ENCODE assay signal across 9 mouse cellular contexts in the genomic region with DNA sequence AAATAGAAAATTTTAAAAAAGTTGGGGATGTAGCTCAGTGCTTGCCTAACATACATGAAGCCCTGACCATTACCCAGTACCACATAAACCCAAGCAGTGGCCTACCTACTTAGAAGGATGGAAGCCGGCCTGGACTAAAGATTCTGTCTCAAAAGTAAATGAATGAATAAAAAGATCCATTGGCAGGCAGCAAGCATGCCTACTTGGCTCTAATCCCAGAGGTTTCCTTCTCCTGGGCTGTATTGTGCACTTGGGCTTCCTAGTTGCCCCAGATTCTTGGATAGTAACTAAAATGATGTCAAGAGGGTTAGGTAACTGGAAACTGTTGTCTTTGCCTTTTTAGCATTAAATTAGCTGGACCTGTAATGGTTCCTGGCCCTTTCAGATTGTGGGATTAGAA. TPM values are rescaled to one million over a fixed set of nuclear protein-coding genes. Genes with fewer than 3 reads are reported as not detected.
DNase-seq lines count a peak whose midpoint lies in the region; ATAC-seq and TF ChIP-seq lines count a peak whose summit lies in the region.
"Had no signal": no experiment of that assay in that cellular context is flagged by ENCODE, and none has a peak within 500 bp of the region (broad histone marks: within the 10 kb centered on the region; RNA-seq: fewer than 3 reads in every experiment).

No protein-coding gene starts in this region.

- 17% methylated on average over 1 of the region's 1 CpGs for WGBS in intestine, embryonic 15.5 days
- 0% methylated on average over 1 of the region's 1 CpGs for WGBS in midbrain, embryonic 15.5 days

- H3K4me3 ChIP-seq in left cerebral cortex, adult 2 months, result peak overlapping the region; percentile 77
- peak overlapping the region; percentile 89 for H3K4me3 ChIP-seq in brown adipose tissue, adult 24 weeks (ENCODE audit: insufficient read depth, low read depth, low read length)
- peak overlapping the region; percentile 90 for H3K4me3 ChIP-seq in intestine, embryonic 15.5 days (replicated peaks)
- H3K4me3 ChIP-seq in midbrain, embryonic 15.5 days, result peak overlapping the region; percentile 74

- peak overlapping the region; percentile 87 for H3K4me2 ChIP-seq in intestine, embryonic 15.5 days (replicated peaks)
- peak overlapping the region; percentile 87 for H3K4me2 ChIP-seq in midbrain, embryonic 15.5 days

- peak overlapping the region; percentile 85; the same call in 1 of the 2 replicates for H3K9ac ChIP-seq in intestine, embryonic 15.5 days
- H3K9ac ChIP-seq in midbrain, embryonic 15.5 days, result peak overlapping the region; percentile 71

- no peaks in the 10 kb centered on the region for H3K27me3 ChIP-seq in intestine, embryonic 15.5 days (replicated peaks)
- no peaks in the 10 kb centered on the region for H3K27me3 ChIP-seq in midbrain, embryonic 15.5 days (replicated peaks)

- intact Hi-C loops in left cerebral cortex, adult 2 months (cut with DNase I), result loop anchor here (2.0 kb wide), 1 partner anchor 145 kb away; the partner anchor contains the start of gene Kansl3
- intact Hi-C loops in left cerebral cortex, postnatal 4 days (cut with DNase I), result no loop called here

- no peaks in the 10 kb centered on the region for H3K9me3 ChIP-seq in intestine, embryonic 15.5 days
- no peaks in the 10 kb centered on the region for H3K9me3 ChIP-seq in midbrain, embryonic 15.5 days

- 0 out of 2 replicates have a peak, but pooled peaks cover 3% of the 10 kb centered on the region for H3K36me3 ChIP-seq in intestine, embryonic 15.5 days
- no peaks in the 10 kb centered on the region for H3K36me3 ChIP-seq in midbrain, embryonic 15.5 days (replicated peaks)

- 0 out of 2 replicates have a peak, but pooled peaks cover 9% of the 10 kb centered on the region for H3K4me1 ChIP-seq in brown adipose tissue, adult 24 weeks (ENCODE audit: control insufficient read depth, insufficient read depth, insufficient read length, low read length)
- H3K4me1 ChIP-seq in intestine, embryonic 15.5 days (replicated peaks), result peaks cover 17% of the 10 kb centered on the region
- H3K4me1 ChIP-seq in midbrain, embryonic 15.5 days, result peaks cover 45% of the 10 kb centered on the region

- H3K27ac ChIP-seq in left cerebral cortex, adult 2 months, result no peak overlapping the region
- H3K27ac ChIP-seq in brown adipose tissue, adult 24 weeks (replicated peaks; ENCODE audit: low read depth, low read length), result no peak overlapping the region
- H3K27ac ChIP-seq in intestine, embryonic 15.5 days, result no peak overlapping the region
- H3K27ac ChIP-seq in midbrain, embryonic 15.5 days, result peak overlapping the region; percentile 96; the same call in 1 of the 2 replicates

- no peak for TF ChIP-seq CTCF in left cerebral cortex, adult 2 months (IDR thresholded peaks at IDR 0.05)

- no peak for ATAC-seq in intestine, embryonic 15.5 days
- no peak for ATAC-seq in midbrain, embryonic 15.5 days (replicated peaks)

- DNase-seq in left cerebral cortex, adult 2 months (ENCODE audit: extremely low spot score in 1 of 2, low spot score in 2 of 2), result no peak
- no peak for DNase-seq in left cerebral cortex, postnatal 4 days
- DNase-seq in cerebellum, adult 11-12 months, result no peak
- no peak for DNase-seq in spleen, postnatal 4 days (ENCODE audit: low spot score in 2 of 2)
- no peak for DNase-seq in thymus, postnatal 0 days (ENCODE audit: low spot score)

RNA-seq across cellular contexts. Expression of gene Cnnm3, which starts 1.6 kb away (rescaled TPM):
- total RNA-seq in left cerebral cortex, adult 2 months (2021), result 10 to 100 TPM; 29.8 to 34.9 TPM
- total RNA-seq in left cerebral cortex, postnatal 4 days (2021), result 10 to 100 TPM; 39.3 to 40.0 TPM
- 7.2 and 7.3 TPM in 2 replicates for polyA plus RNA-seq in brown adipose tissue, adult 24 weeks (2012; ENCODE audit: insufficient read depth, insufficient read length, missing spikeins)
- 2.9 and 3.4 TPM in 2 replicates for polyA plus RNA-seq in intestine, embryonic 15.5 days (2015; fragmentation: Nextera tagmentation; extraction: Ambion mirVana)
- polyA plus RNA-seq in midbrain, embryonic 15.5 days (2015; fragmentation: Nextera tagmentation; extraction: Ambion mirVana), result 5.2 and 5.8 TPM in 2 replicates
- 3.3 and 3.8 TPM in 2 replicates for polyA plus RNA-seq in thymus, postnatal 0 days (2015; fragmentation: Nextera tagmentation; extraction: Ambion mirVana)

RNA-seq across cellular contexts. Expression of gene Ankrd23, which starts 23.4 kb away (rescaled TPM):
- 1 to 10 TPM; 5.0 to 8.1 TPM for total RNA-seq in left cerebral cortex, adult 2 months (2021)
- 1 to 10 TPM; 8.3 to 8.6 TPM for total RNA-seq in left cerebral cortex, postnatal 4 days (2021)
- 17.9 and 25.2 TPM in 2 replicates for polyA plus RNA-seq in brown adipose tissue, adult 24 weeks (2012; ENCODE audit: insufficient read depth, insufficient read length, missing spikeins)
- 12.7 and 14.7 TPM in 2 replicates for polyA plus RNA-seq in intestine, embryonic 15.5 days (2015; fragmentation: Nextera tagmentation; extraction: Ambion mirVana)
- polyA plus RNA-seq in midbrain, embryonic 15.5 days (2015; fragmentation: Nextera tagmentation; extraction: Ambion mirVana), result 19.0 and 23.5 TPM in 2 replicates
- polyA plus RNA-seq in thymus, postnatal 0 days (2015; fragmentation: Nextera tagmentation; extraction: Ambion mirVana), result 10.0 and 12.0 TPM in 2 replicates

RNA-seq across cellular contexts. Expression of gene Gm42417, which starts 25.9 kb away (rescaled TPM):
- not detected for total RNA-seq in left cerebral cortex, adult 2 months (2021)
- total RNA-seq in left cerebral cortex, postnatal 4 days (2021), result not detected
- polyA plus RNA-seq in brown adipose tissue, adult 24 weeks (2012; ENCODE audit: insufficient read depth, insufficient read length, missing spikeins), result 4.1 and 7.8 TPM in 2 replicates
- polyA plus RNA-seq in intestine, embryonic 15.5 days (2015; fragmentation: Nextera tagmentation; extraction: Ambion mirVana), result 0.20 TPM in 1 of 2 replicates, not detected in the other
- 0.33 and 0.81 TPM in 2 replicates for polyA plus RNA-seq in midbrain, embryonic 15.5 days (2015; fragmentation: Nextera tagmentation; extraction: Ambion mirVana)
- 0.26 and 0.60 TPM in 2 replicates for polyA plus RNA-seq in thymus, postnatal 0 days (2015; fragmentation: Nextera tagmentation; extraction: Ambion mirVana)
- total RNA-seq: left cerebral cortex, postnatal 25 days had no signal

RNA-seq across cellular contexts. Expression of gene Ankrd39, which starts 33.9 kb away (rescaled TPM):
- 10 to 100 TPM; 12.0 to 14.8 TPM for total RNA-seq in left cerebral cortex, adult 2 months (2021)
- 10 to 100 TPM; 13.4 to 15.1 TPM for total RNA-seq in left cerebral cortex, postnatal 4 days (2021)
- polyA plus RNA-seq in brown adipose tissue, adult 24 weeks (2012; ENCODE audit: insufficient read depth, insufficient read length, missing spikeins), result 5.0 and 8.4 TPM in 2 replicates
- polyA plus RNA-seq in intestine, embryonic 15.5 days (2015; fragmentation: Nextera tagmentation; extraction: Ambion mirVana), result 21.2 and 23.8 TPM in 2 replicates
- 31.5 and 32.5 TPM in 2 replicates for polyA plus RNA-seq in midbrain, embryonic 15.5 days (2015; fragmentation: Nextera tagmentation; extraction: Ambion mirVana)
- polyA plus RNA-seq in thymus, postnatal 0 days (2015; fragmentation: Nextera tagmentation; extraction: Ambion mirVana), result 20.0 and 22.7 TPM in 2 replicates

RNA-seq across cellular contexts. Expression of gene Cnnm4, which starts 41.9 kb away (rescaled TPM):
- total RNA-seq in left cerebral cortex, adult 2 months (2021), result 10 to 100 TPM; 13.2 to 13.8 TPM
- 10 to 100 TPM; 13.6 to 14.3 TPM for total RNA-seq in left cerebral cortex, postnatal 4 days (2021)
- polyA plus RNA-seq in brown adipose tissue, adult 24 weeks (2012; ENCODE audit: insufficient read depth, insufficient read length, missing spikeins), result 1.5 TPM in 2 replicates
- 35.7 and 36.9 TPM in 2 replicates for polyA plus RNA-seq in intestine, embryonic 15.5 days (2015; fragmentation: Nextera tagmentation; extraction: Ambion mirVana)
- polyA plus RNA-seq in midbrain, embryonic 15.5 days (2015; fragmentation: Nextera tagmentation; extraction: Ambion mirVana), result 11.0 and 11.1 TPM in 2 replicates
- polyA plus RNA-seq in thymus, postnatal 0 days (2015; fragmentation: Nextera tagmentation; extraction: Ambion mirVana), result 12.3 and 13.7 TPM in 2 replicates
